Mouse (Mus musculus): ENCODE measurements around the gene Tmem63a. TPM values are rescaled to one million over a fixed set of nuclear protein-coding genes. Genes with fewer than 3 reads are reported as not detected.
A peak's percentile ranks its signal among the peaks of the same experiment; 100 is the strongest.
"Not testable (repeated sequence)": the region's sequence is repeated elsewhere in the genome, so short reads cannot be mapped to it uniquely, and the experiment has no call there.

Tmem63a gene
- 29.2 and 35.3 TPM in 2 replicates for polyA plus RNA-seq (2015; fragmentation: Nextera tagmentation; extraction: Ambion mirVana)

GRCm38 (mm10) chr1:180942166-180943031 is at the start of gene Tmem63a:
TSS of gene Tmem63a (plus strand) at chr1:180942344.
- H3K4me3 ChIP-seq (replicated peaks; ENCODE audit: low read length), result peak within 1 kb of the TSS; percentile 97
- under 1% methylated on average over 73 of the region's 73 CpGs for WGBS
- H3K4me2 ChIP-seq (ENCODE audit: low read depth, low read length), result peak within 1 kb of the TSS; percentile 79
- peak within 1 kb of the TSS; percentile 93 for H3K9ac ChIP-seq (ENCODE audit: low read length)
- H3K9me3 ChIP-seq (replicated peaks; ENCODE audit: control insufficient read depth, low read length), result no peaks in the 10 kb centered on the region
- peak within 1 kb of the TSS; percentile 96 for H3K27ac ChIP-seq (ENCODE audit: low read length)
- ATAC-seq (ENCODE audit: insufficient read depth, low FRiP score), result peak; percentile 68
- peaks cover 42% of the 10 kb centered on the region for H3K4me1 ChIP-seq (ENCODE audit: control insufficient read depth, insufficient read depth, low read length)
- H3K36me3 ChIP-seq (ENCODE audit: control insufficient read depth, insufficient read depth, low read length), result no peaks in the 10 kb centered on the region; the same call in 1 of the 2 replicates
- H3K27me3 ChIP-seq (ENCODE audit: control insufficient read depth, insufficient read depth, low read length), result no peaks in the 10 kb centered on the region

GRCm38 (mm10) chr1:180892808-180893207 is 49.3 kb upstream of the Tmem63a start, which contains the start of gene Lefty2:
TSS of gene Lefty2 (plus strand) at chr1:180893108.
- Histone ChIP-seq H3K27ac (ENCODE audit: low read length) (no peak within 1 kb of the TSS), H3K27me3 (ENCODE audit: control insufficient read depth, insufficient read depth, low read length) (peaks cover 20% of the 10 kb centered on the region), H3K4me3 (replicated peaks; ENCODE audit: low read length) (no peak within 1 kb of the TSS), H3K4me2 (ENCODE audit: low read depth, low read length) (no peak within 1 kb of the TSS), H3K36me3 (ENCODE audit: control insufficient read depth, insufficient read depth, low read length) (no peaks in the 10 kb centered on the region), H3K4me1 (ENCODE audit: control insufficient read depth, insufficient read depth, low read length) (peaks cover 17% of the 10 kb centered on the region), H3K9me3 (replicated peaks; ENCODE audit: control insufficient read depth, low read length) (no peaks in the 10 kb centered on the region), H3K9ac (ENCODE audit: low read length) (no peak within 1 kb of the TSS)
- 58% methylated on average over 10 of the region's 10 CpGs for WGBS
- no peak for ATAC-seq (ENCODE audit: insufficient read depth, low FRiP score)

- H3K4me1 ChIP-seq (ENCODE audit: control insufficient read depth, insufficient read depth, low read length); H3K27ac ChIP-seq (ENCODE audit: low read length); H3K36me3 ChIP-seq (ENCODE audit: control insufficient read depth, insufficient read depth, low read length); H3K9me3 ChIP-seq (replicated peaks; ENCODE audit: control insufficient read depth, low read length); H3K9ac ChIP-seq (ENCODE audit: low read length): not testable (repeated sequence)
- peaks cover 20% of the 10 kb centered on the region for H3K27me3 ChIP-seq (ENCODE audit: control insufficient read depth, insufficient read depth, low read length)
- H3K4me2 ChIP-seq (ENCODE audit: low read depth, low read length), result peak overlapping the region; percentile 35; the same call in 1 of the 2 replicates
- H3K4me3 ChIP-seq (replicated peaks; ENCODE audit: low read length), result peak overlapping the region; percentile 14; the same call in 1 of the 2 replicates
- 6% methylated on average over 49 of the region's 51 CpGs for WGBS
- ATAC-seq (ENCODE audit: insufficient read depth, low FRiP score), result peak; percentile 12; the same call in 1 of the 2 replicates
Measured at GRCm38 (mm10) chr1:180894088-180894987, 47.8 kb upstream of the Tmem63a start.

- Histone ChIP-seq H3K9me3 (replicated peaks; ENCODE audit: control insufficient read depth, low read length) (no peaks in the 10 kb centered on the region), H3K36me3 (ENCODE audit: control insufficient read depth, insufficient read depth, low read length) (no peaks in the 10 kb centered on the region), H3K4me1 (ENCODE audit: control insufficient read depth, insufficient read depth, low read length) (peaks cover 9% of the 10 kb centered on the region; the same call in 1 of the 2 replicates), H3K9ac (ENCODE audit: low read length) (no peak overlapping the region), H3K4me3 (replicated peaks; ENCODE audit: low read length) (no peak overlapping the region), H3K27me3 (ENCODE audit: control insufficient read depth, insufficient read depth, low read length) (no peaks in the 10 kb centered on the region), H3K4me2 (ENCODE audit: low read depth, low read length) (no peak overlapping the region), H3K27ac (ENCODE audit: low read length) (no peak overlapping the region)
- WGBS, result 1% methylated on average over 4 of the region's 4 CpGs
- ATAC-seq (ENCODE audit: insufficient read depth, low FRiP score), result no peak
Measured at GRCm38 (mm10) chr1:180901107-180901506, 41.0 kb upstream of the Tmem63a start.

GRCm38 (mm10) chr1:180902915-180903314 is 39.2 kb upstream of the Tmem63a start:
- ATAC-seq (ENCODE audit: insufficient read depth, low FRiP score), result peak; percentile 26
- H3K4me2 ChIP-seq (ENCODE audit: low read depth, low read length), result no peak overlapping the region
- peaks cover 9% of the 10 kb centered on the region; the same call in 1 of the 2 replicates for H3K4me1 ChIP-seq (ENCODE audit: control insufficient read depth, insufficient read depth, low read length)
- H3K9ac ChIP-seq (ENCODE audit: low read length), result no peak overlapping the region
- no peaks in the 10 kb centered on the region for H3K27me3 ChIP-seq (ENCODE audit: control insufficient read depth, insufficient read depth, low read length)
- H3K9me3 ChIP-seq (replicated peaks; ENCODE audit: control insufficient read depth, low read length), result no peaks in the 10 kb centered on the region
- 27% methylated on average over 5 of the region's 5 CpGs for WGBS
- peaks cover 4% of the 10 kb centered on the region; the same call in 1 of the 2 replicates for H3K36me3 ChIP-seq (ENCODE audit: control insufficient read depth, insufficient read depth, low read length)
- H3K27ac ChIP-seq (ENCODE audit: low read length), result no peak overlapping the region
- H3K4me3 ChIP-seq (replicated peaks; ENCODE audit: low read length), result no peak overlapping the region

GRCm38 (mm10) chr1:180903666-180904038 is 38.5 kb upstream of the Tmem63a start:
- Histone ChIP-seq H3K9me3 (replicated peaks; ENCODE audit: control insufficient read depth, low read length) (no peaks in the 10 kb centered on the region), H3K36me3 (ENCODE audit: control insufficient read depth, insufficient read depth, low read length) (peaks cover 4% of the 10 kb centered on the region; the same call in 1 of the 2 replicates), H3K4me2 (ENCODE audit: low read depth, low read length) (peak overlapping the region; percentile 59), H3K4me3 (replicated peaks; ENCODE audit: low read length) (peak overlapping the region; percentile 78), H3K4me1 (ENCODE audit: control insufficient read depth, insufficient read depth, low read length) (peaks cover 9% of the 10 kb centered on the region; the same call in 1 of the 2 replicates), H3K27me3 (ENCODE audit: control insufficient read depth, insufficient read depth, low read length) (no peaks in the 10 kb centered on the region), H3K27ac (ENCODE audit: low read length) (peak overlapping the region; percentile 87), H3K9ac (ENCODE audit: low read length) (peak overlapping the region; percentile 68)
- peak; percentile 12; the same call in 1 of the 2 replicates for ATAC-seq (ENCODE audit: insufficient read depth, low FRiP score)
- 25% methylated on average over 10 of the region's 10 CpGs for whole genome bisulfite sequencing

GRCm38 (mm10) chr1:180904039-180904814 is 37.9 kb upstream of the Tmem63a start, which contains the start of gene Pycr2:
TSS of gene Pycr2 (plus strand) at chr1:180904293.
- Histone ChIP-seq H3K27ac (ENCODE audit: low read length) (peak within 1 kb of the TSS; percentile 87), H3K4me1 (ENCODE audit: control insufficient read depth, insufficient read depth, low read length) (peaks cover 9% of the 10 kb centered on the region; the same call in 1 of the 2 replicates), H3K36me3 (ENCODE audit: control insufficient read depth, insufficient read depth, low read length) (peaks cover 4% of the 10 kb centered on the region; the same call in 1 of the 2 replicates)

GRCm38 (mm10) chr1:180904815-180905080 is 37.4 kb upstream of the Tmem63a start:
- Histone ChIP-seq H3K4me3 (replicated peaks; ENCODE audit: low read length) (peak overlapping the region; percentile 78), H3K9ac (ENCODE audit: low read length) (peak overlapping the region; percentile 85)
- 5% methylated on average over 5 of the region's 5 CpGs for WGBS

More at GRCm38 (mm10) chr1:180904039-180904814, 37.9 kb upstream of the Tmem63a start, which contains the start of gene Pycr2:
- Histone ChIP-seq H3K4me3 (replicated peaks; ENCODE audit: low read length) (peak within 1 kb of the TSS; percentile 78), H3K4me2 (ENCODE audit: low read depth, low read length) (peak within 1 kb of the TSS; percentile 87), H3K9ac (ENCODE audit: low read length) (peak within 1 kb of the TSS; percentile 85), H3K27me3 (ENCODE audit: control insufficient read depth, insufficient read depth, low read length) (no peaks in the 10 kb centered on the region), H3K9me3 (replicated peaks; ENCODE audit: control insufficient read depth, low read length) (no peaks in the 10 kb centered on the region)
- under 1% methylated on average over 52 of the region's 52 CpGs for WGBS
- peak; percentile 98 for ATAC-seq (ENCODE audit: insufficient read depth, low FRiP score)

More at GRCm38 (mm10) chr1:180904815-180905080, 37.4 kb upstream of the Tmem63a start:
- Histone ChIP-seq H3K9me3 (replicated peaks; ENCODE audit: control insufficient read depth, low read length) (no peaks in the 10 kb centered on the region), H3K27ac (ENCODE audit: low read length) (peak overlapping the region; percentile 83), H3K36me3 (ENCODE audit: control insufficient read depth, insufficient read depth, low read length) (peaks cover 4% of the 10 kb centered on the region; the same call in 1 of the 2 replicates), H3K27me3 (ENCODE audit: control insufficient read depth, insufficient read depth, low read length) (no peaks in the 10 kb centered on the region), H3K4me2 (ENCODE audit: low read depth, low read length) (peak overlapping the region; percentile 87), H3K4me1 (ENCODE audit: control insufficient read depth, insufficient read depth, low read length) (peaks cover 9% of the 10 kb centered on the region; the same call in 1 of the 2 replicates)
- no peak for ATAC-seq (ENCODE audit: insufficient read depth, low FRiP score)
